Mouse (Mus musculus) thymus, adult 2 months (tissue): ENCODE data around the gene Tardbp. TPM values are rescaled to one million over a fixed set of nuclear protein-coding genes. Genes with fewer than 3 reads are reported as not detected.

ENCODE experiments used
- DNase-seq: peaks from one replicate; pipeline ENCODE4 v3.0.0; 2021
- H3K27ac ChIP-seq: fragments of 200-500 bp; 2 replicates; pipeline ENCODE4 v1.5.1; 2012; ENCODE audit warnings: low read length, control low read depth; ENCODE audit not compliant: control insufficient read depth, insufficient read depth
- H3K27me3 ChIP-seq: fragments of 200-500 bp; 2 replicates; pipeline ENCODE4 v1.6.1; 2012; ENCODE audit warnings: mild to moderate bottlenecking, low read length, moderate library complexity, mixed read lengths; ENCODE audit not compliant: control insufficient read depth, insufficient read depth
- H3K36me3 ChIP-seq: fragments of 200-500 bp; 2 replicates; pipeline ENCODE4 v1.6.1; 2012; ENCODE audit warnings: mild to moderate bottlenecking, low read length, moderate library complexity; ENCODE audit not compliant: control insufficient read depth, insufficient read depth
- H3K4me1 ChIP-seq: fragments of 200-500 bp; replicated peaks from 2 replicates; pipeline ENCODE4 v1.6.1; 2012; ENCODE audit warnings: low read length; ENCODE audit not compliant: control insufficient read depth, insufficient read depth
- H3K4me3 ChIP-seq: fragments of 200-500 bp; 2 replicates; pipeline ENCODE4 v1.5.1; 2012; ENCODE audit warnings: mild to moderate bottlenecking, low read length, control low read depth, moderate library complexity; ENCODE audit not compliant: control insufficient read depth, insufficient read depth
- CTCF ChIP-seq: fragments of 200-500 bp; IDR thresholded peaks from 2 replicates; pipeline ENCODE4 v1.5.1; 2012; ENCODE audit warnings: mild to moderate bottlenecking, control low read depth, low read length, moderate library complexity, borderline replicate concordance; ENCODE audit not compliant: control insufficient read depth, poor library complexity, insufficient read depth; ENCODE audit errors: extremely low read depth
- POLR2A ChIP-seq: fragments of 200-500 bp; IDR thresholded peaks from 2 replicates; pipeline ENCODE4 v1.6.1; 2012; ENCODE audit warnings: mild to moderate bottlenecking, low read length, control low read depth, moderate library complexity; ENCODE audit not compliant: control insufficient read depth, poor library complexity, insufficient read depth; ENCODE audit errors: extremely low read depth
- WGBS: fragments of 180-500 bp; shearing (Covaris S2); methylation state at CpG from one replicate; pipeline ENCODE4 v1.1.7; 2018; 5-methylcytosine and 5-hydroxymethylcytosine counted together
- polyA plus RNA-seq: library from polyadenylated mRNA; depleted of rRNA; stranded (reverse); fragments of >200 nt; gene quantifications from 2 replicates; pipeline ENCODE4 v1.2.3, GENCODE M21; 2012

Gene Tardbp
- polyA plus RNA-seq, 1 experiment = 252 TPM

GRCm38 (mm10) chr4:148651045-148651444 is 24.2 kb upstream of the Tardbp start:
- WGBS = 92% methylated on average over 9 of the region's 9 CpGs
- H3K27me3 ChIP-seq = no peaks in the 10 kb centered on the region
- H3K27ac ChIP-seq = no peak overlapping the region
- no peak for DNase-seq
- TF ChIP-seq CTCF (no peak), POLR2A (no peak)
- H3K4me3 ChIP-seq = no peak overlapping the region
- no peaks in the 10 kb centered on the region for H3K36me3 ChIP-seq
- peaks cover 3% of the 10 kb centered on the region for H3K4me1 ChIP-seq

- peak; percentile 22 for DNase-seq
- Histone ChIP-seq H3K27me3 (no peaks in the 10 kb centered on the region), H3K4me3 (no peak overlapping the region), H3K36me3 (no peaks in the 10 kb centered on the region), H3K27ac (no peak overlapping the region), H3K4me1 (no peaks in the 10 kb centered on the region)
- no peak for TF ChIP-seq POLR2A
- no peak for TF ChIP-seq CTCF
- 80% methylated on average over 3 of the region's 3 CpGs for WGBS
Measured at GRCm38 (mm10) chr4:148649309-148649708, 22.5 kb upstream of the Tardbp start.

DNA sequence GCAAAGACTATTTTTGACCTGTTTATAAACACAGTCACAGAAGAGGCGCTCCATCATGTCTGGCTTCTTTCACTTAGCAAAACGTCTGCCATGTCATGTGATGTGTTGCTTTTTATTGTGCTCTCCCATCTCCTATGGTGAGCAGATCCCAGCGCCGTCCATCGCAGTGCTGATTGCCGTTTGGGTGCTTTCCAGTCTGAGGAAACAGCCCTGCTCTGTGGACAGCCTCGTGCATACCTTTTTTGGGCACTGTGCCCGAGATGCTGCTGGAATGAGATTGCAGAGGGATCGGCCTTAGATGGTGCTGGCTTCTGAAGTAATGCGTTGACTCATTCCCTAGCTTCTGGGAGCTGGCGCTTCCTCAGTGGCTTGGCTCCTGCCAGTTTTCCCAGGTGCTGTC is 19.8 kb upstream of the Tardbp start:
- no peak for DNase-seq
- no peak overlapping the region for H3K4me3 ChIP-seq
- no peak for TF ChIP-seq POLR2A
- TF ChIP-seq CTCF = no peak
- H3K27me3 ChIP-seq = no peaks in the 10 kb centered on the region
- no peak overlapping the region for H3K27ac ChIP-seq
- WGBS = 80% methylated on average over 11 of the region's 11 CpGs
- peaks cover 14% of the 10 kb centered on the region for H3K4me1 ChIP-seq
- no peaks in the 10 kb centered on the region for H3K36me3 ChIP-seq

GRCm38 (mm10) chr4:148644926-148645325 is 18.1 kb upstream of the Tardbp start:
- Histone ChIP-seq H3K36me3 (no peaks in the 10 kb centered on the region), H3K27ac (no peak overlapping the region), H3K27me3 (no peaks in the 10 kb centered on the region), H3K4me3 (no peak overlapping the region), H3K4me1 (peaks cover 14% of the 10 kb centered on the region)
- 82% methylated on average over 6 of the region's 6 CpGs for WGBS
- no peak for TF ChIP-seq POLR2A
- no peak for TF ChIP-seq CTCF
- no peak for DNase-seq

- no peak for TF ChIP-seq POLR2A
- TF ChIP-seq CTCF = peak; percentile 84; the same call in 1 of the 2 replicates
- H3K27me3 ChIP-seq = no peaks in the 10 kb centered on the region
- peak overlapping the region; percentile 6 for H3K4me3 ChIP-seq
- H3K27ac ChIP-seq = peak overlapping the region; percentile 9; the same call in 1 of the 2 replicates
- peak; percentile 83 for DNase-seq
- H3K4me1 ChIP-seq = peaks cover 14% of the 10 kb centered on the region
- 9% methylated on average over 9 of the region's 9 CpGs for WGBS
- no peaks in the 10 kb centered on the region for H3K36me3 ChIP-seq
Measured at GRCm38 (mm10) chr4:148644157-148644511, 17.3 kb upstream of the Tardbp start.

GRCm38 (mm10) chr4:148643291-148644156 is 16.7 kb upstream of the Tardbp start, which contains the start of gene Gm572:
Gene Gm572, plus strand, starts transcription at chr4:148643317.
- H3K27ac ChIP-seq = peak within 1 kb of the TSS; percentile 72

DNA sequence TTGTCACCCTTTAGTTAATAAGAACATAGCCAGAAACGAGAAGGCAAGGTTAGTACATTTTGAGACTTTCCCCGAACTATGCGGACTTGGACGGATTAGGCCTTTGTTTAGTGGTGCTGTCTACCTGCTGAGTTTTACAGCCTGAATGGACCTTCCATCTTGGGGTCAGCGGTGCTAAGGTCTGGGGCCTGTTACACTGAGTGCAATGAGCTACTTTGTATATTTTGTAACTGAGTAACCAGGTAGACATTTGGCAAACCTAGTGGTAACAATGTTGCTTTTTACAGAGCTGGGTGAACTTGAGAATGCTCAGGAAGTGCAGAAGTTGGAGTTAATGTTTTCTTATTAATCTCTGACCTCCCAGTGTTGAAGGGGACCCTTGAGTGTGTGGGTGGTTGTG is 14.3 kb upstream of the Tardbp start:
- DNase-seq = no peak
- H3K4me3 ChIP-seq = no peak overlapping the region
- TF ChIP-seq POLR2A (no peak), CTCF (no peak)
- no peaks in the 10 kb centered on the region for H3K36me3 ChIP-seq
- H3K4me1 ChIP-seq = peaks cover 20% of the 10 kb centered on the region
- no peaks in the 10 kb centered on the region for H3K27me3 ChIP-seq
- no peak overlapping the region for H3K27ac ChIP-seq
- WGBS = 97% methylated on average over 5 of the region's 5 CpGs

More at GRCm38 (mm10) chr4:148643291-148644156, 16.7 kb upstream of the Tardbp start, which contains the start of gene Gm572:
- no peak for DNase-seq
- WGBS = 31% methylated on average over 15 of the region's 15 CpGs
- no peaks in the 10 kb centered on the region for H3K36me3 ChIP-seq
- H3K4me1 ChIP-seq = peaks cover 14% of the 10 kb centered on the region
- H3K4me3 ChIP-seq = peak within 1 kb of the TSS; percentile 6
- no peaks in the 10 kb centered on the region for H3K27me3 ChIP-seq
- TF ChIP-seq CTCF = no peak
- no peak for TF ChIP-seq POLR2A
